Mouse (Mus musculus) cerebellum, adult 2 months (tissue): Measurements from ENCODE around the gene Pcbp1.

ENCODE experiments used
- CTCF ChIP-seq: fragments of 200-500 bp; IDR thresholded peaks from 2 replicates; pipeline ENCODE4 v1.5.1; 2011; ENCODE audit warnings: low read depth, mild to moderate bottlenecking, control low read depth, low read length, moderate library complexity, borderline replicate concordance; ENCODE audit not compliant: insufficient read depth
- POLR2A ChIP-seq: fragments of 200-500 bp; IDR thresholded peaks from 2 replicates; pipeline ENCODE4 v1.6.1; 2011; ENCODE audit warnings: low read length, control low read depth, borderline replicate concordance; ENCODE audit not compliant: insufficient read depth

DNA sequence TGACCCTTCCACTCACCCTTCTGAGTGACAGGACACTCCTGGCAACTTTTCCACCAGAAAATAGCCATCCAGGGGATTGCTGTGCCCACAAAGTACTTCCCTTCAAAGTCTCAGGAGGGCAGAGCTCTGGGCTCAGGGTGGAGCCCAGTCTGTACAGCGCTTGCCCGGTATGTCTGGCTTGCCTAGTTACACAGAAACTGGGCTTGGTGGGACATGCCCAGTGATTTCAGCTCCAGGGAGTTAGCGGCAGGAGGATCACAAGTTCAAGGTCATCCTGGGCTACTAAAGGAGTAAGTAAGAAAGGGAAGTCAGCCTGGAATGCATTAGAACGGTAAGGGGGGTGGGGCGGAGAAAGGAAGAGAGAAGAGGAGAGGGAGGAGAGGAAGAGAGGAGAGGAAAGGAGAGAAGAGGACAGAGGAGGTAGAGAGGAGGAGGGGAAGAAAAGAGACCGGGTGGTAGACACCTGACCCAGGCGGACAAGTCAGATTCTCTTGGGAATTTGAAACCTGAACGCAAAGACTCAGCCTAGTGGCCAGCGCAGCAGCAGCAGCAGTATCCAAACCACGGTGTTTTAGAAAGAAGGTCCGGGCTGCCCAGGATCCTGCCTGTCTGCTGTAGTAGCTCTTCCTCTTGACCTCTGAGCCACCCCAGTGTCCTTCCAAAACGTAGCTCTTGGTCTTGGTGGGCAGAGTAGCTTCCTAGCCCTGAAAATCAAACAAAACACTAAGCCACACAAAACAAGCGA is 28.9 kb downstream of the Pcbp1 start:
- TF ChIP-seq CTCF (no peak), POLR2A (no peak)
